Mouse (Mus musculus) limb, embryonic 13.5 days (tissue): ENCODE data around the gene Gm21970. TPM values are rescaled to one million over a fixed set of nuclear protein-coding genes. Genes with fewer than 3 reads are reported as not detected.
"Not testable (repeated sequence)": the region's sequence is repeated elsewhere in the genome, so short reads cannot be mapped to it uniquely, and the experiment has no call there.

ENCODE experiments used
- ATAC-seq: fragments of 200-750 bp; cut with Nextera tagmentation; 2 replicates; pipeline ENCODE4 v1.8.0; 2017; ENCODE audit warnings: low read depth, moderate number of reproducible peaks, moderate TSS enrichment; ENCODE audit not compliant: low FRiP score
- H3K27ac ChIP-seq: fragments of 300-500 bp; sonication (generic); 2 replicates; pipeline ENCODE4 v1.5.1; 2015; ENCODE audit warnings: inconsistent platforms, mild to moderate bottlenecking, moderate library complexity
- H3K27me3 ChIP-seq: fragments of 300-500 bp; sonication (generic); 2 replicates; pipeline ENCODE4 v1.6.1; 2015; ENCODE audit warnings: mild to moderate bottlenecking, inconsistent platforms
- H3K36me3 ChIP-seq: fragments of 300-500 bp; sonication (generic); 2 replicates; pipeline ENCODE4 v1.6.1; 2015; ENCODE audit warnings: inconsistent platforms, mild to moderate bottlenecking, moderate library complexity
- H3K4me1 ChIP-seq: fragments of 300-500 bp; sonication (generic); 2 replicates; pipeline ENCODE4 v1.6.1; 2015; ENCODE audit warnings: inconsistent platforms
- H3K4me2 ChIP-seq: fragments of 300-500 bp; sonication (generic); replicated peaks from 2 replicates; pipeline ENCODE4 v1.6.1; 2015; ENCODE audit warnings: inconsistent platforms, mild to moderate bottlenecking, moderate library complexity
- H3K4me3 ChIP-seq: fragments of 300-500 bp; sonication (generic); 2 replicates; pipeline ENCODE4 v1.5.1; 2015; ENCODE audit warnings: moderate library complexity, mild to moderate bottlenecking, inconsistent platforms
- H3K9ac ChIP-seq: fragments of 300-500 bp; sonication (generic); 2 replicates; pipeline ENCODE4 v1.6.1; 2015; ENCODE audit warnings: mild to moderate bottlenecking, inconsistent platforms
- H3K9me3 ChIP-seq: fragments of 300-500 bp; sonication (generic); 2 replicates; pipeline ENCODE4 v1.6.1; 2016; ENCODE audit warnings: inconsistent platforms
- WGBS: fragments of 180-500 bp; shearing (Covaris S2); methylation state at CpG from one replicate; pipeline ENCODE4 v1.1.7; 2015; 5-methylcytosine and 5-hydroxymethylcytosine counted together
- polyA plus RNA-seq: library from polyadenylated mRNA; unstranded; fragments of >200 nt; fragmentation: Nextera tagmentation; extraction: Ambion mirVana; gene quantifications from 2 replicates; pipeline ENCODE4 v1.2.1, GENCODE M21; 2015

Gm21970 gene
- polyA plus RNA-seq, 1 experiment from 2014 or later, result not detected

- Histone ChIP-seq H3K27me3 (no peaks in the 10 kb centered on the region), H3K4me2 (no peak overlapping the region), H3K36me3 (no peaks in the 10 kb centered on the region), H3K9ac (no peak overlapping the region), H3K27ac (no peak overlapping the region), H3K4me1 (peaks cover 3% of the 10 kb centered on the region; the same call in 1 of the 2 replicates), H3K4me3 (no peak overlapping the region), H3K9me3 (no peaks in the 10 kb centered on the region)
- WGBS, result 61% methylated on average over 8 of the region's 8 CpGs
- ATAC-seq, result no peak
Observed at GRCm38 (mm10) chr16:91433329-91433933, 41.9 kb downstream of the Gm21970 start.

GRCm38 (mm10) chr16:91434119-91434518 is 42.6 kb downstream of the Gm21970 start:
- no peak overlapping the region for H3K9ac ChIP-seq

GRCm38 (mm10) chr16:91438081-91438480 is 46.6 kb downstream of the Gm21970 start:
- H3K9ac ChIP-seq, result no peak overlapping the region
- H3K4me3 ChIP-seq, result no peak overlapping the region
- ATAC-seq, result no peak
- WGBS, result 77% methylated on average over 3 of the region's 3 CpGs
- no peak overlapping the region for H3K4me2 ChIP-seq
- H3K9me3 ChIP-seq, result no peaks in the 10 kb centered on the region
- H3K27ac ChIP-seq, result no peak overlapping the region
- no peaks in the 10 kb centered on the region for H3K36me3 ChIP-seq
- no peaks in the 10 kb centered on the region for H3K4me1 ChIP-seq
- no peaks in the 10 kb centered on the region for H3K27me3 ChIP-seq

More at GRCm38 (mm10) chr16:91434119-91434518, 42.6 kb downstream of the Gm21970 start:
- no peak for ATAC-seq
- no peak overlapping the region for H3K27ac ChIP-seq
- no peaks in the 10 kb centered on the region for H3K9me3 ChIP-seq
- no peak overlapping the region for H3K4me3 ChIP-seq
- WGBS, result 92% methylated on average over 3 of the region's 3 CpGs
- H3K4me2 ChIP-seq, result no peak overlapping the region
- no peaks in the 10 kb centered on the region for H3K36me3 ChIP-seq
- no peaks in the 10 kb centered on the region for H3K27me3 ChIP-seq
- H3K4me1 ChIP-seq, result peaks cover 3% of the 10 kb centered on the region; the same call in 1 of the 2 replicates

- H3K9ac ChIP-seq, H3K4me1 ChIP-seq, H3K36me3 ChIP-seq, H3K4me2 ChIP-seq, H3K4me3 ChIP-seq, H3K27me3 ChIP-seq, H3K9me3 ChIP-seq, ATAC-seq, H3K27ac ChIP-seq: not testable (repeated sequence)
- 92% methylated on average over 1 of the region's 1 CpGs for WGBS
Observed at GRCm38 (mm10) chr16:91438599-91438998, 47.1 kb downstream of the Gm21970 start.

GRCm38 (mm10) chr16:91441366-91441765 is 49.8 kb downstream of the Gm21970 start:
- 64% methylated on average over 7 of the region's 7 CpGs for WGBS

GRCm38 (mm10) chr16:91441811-91442240 is 50.3 kb downstream of the Gm21970 start:
- no peaks in the 10 kb centered on the region for H3K9me3 ChIP-seq
- no peaks in the 10 kb centered on the region for H3K27me3 ChIP-seq
- no peak overlapping the region for H3K9ac ChIP-seq
- WGBS, result 75% methylated on average over 7 of the region's 7 CpGs
- H3K36me3 ChIP-seq, result no peaks in the 10 kb centered on the region
- H3K4me2 ChIP-seq, result no peak overlapping the region
- no peaks in the 10 kb centered on the region for H3K4me1 ChIP-seq
- H3K27ac ChIP-seq, result no peak overlapping the region
- no peak overlapping the region for H3K4me3 ChIP-seq
- ATAC-seq, result no peak

More at GRCm38 (mm10) chr16:91441366-91441765, 49.8 kb downstream of the Gm21970 start:
- H3K27me3 ChIP-seq, result no peaks in the 10 kb centered on the region
- no peak overlapping the region for H3K9ac ChIP-seq
- no peak overlapping the region for H3K4me2 ChIP-seq
- no peaks in the 10 kb centered on the region for H3K9me3 ChIP-seq
- H3K27ac ChIP-seq, result no peak overlapping the region
- H3K4me3 ChIP-seq, result no peak overlapping the region
- no peaks in the 10 kb centered on the region for H3K4me1 ChIP-seq
- ATAC-seq, result no peak
- no peaks in the 10 kb centered on the region for H3K36me3 ChIP-seq

- no peaks in the 10 kb centered on the region for H3K4me1 ChIP-seq
- no peak for ATAC-seq
Observed at GRCm38 (mm10) chr16:91442446-91442845, 50.9 kb downstream of the Gm21970 start.

GRCm38 (mm10) chr16:91443211-91443611 is 51.7 kb downstream of the Gm21970 start:
- Histone ChIP-seq H3K27me3 (no peaks in the 10 kb centered on the region), H3K36me3 (no peaks in the 10 kb centered on the region), H3K9me3 (no peaks in the 10 kb centered on the region), H3K4me1 (no peaks in the 10 kb centered on the region), H3K4me3 (no peak overlapping the region), H3K27ac (no peak overlapping the region), H3K4me2 (no peak overlapping the region), H3K9ac (no peak overlapping the region)
- ATAC-seq, result no peak
- WGBS, result 46% methylated on average over 8 of the region's 8 CpGs

More at GRCm38 (mm10) chr16:91442446-91442845, 50.9 kb downstream of the Gm21970 start:
- H3K9ac ChIP-seq, result no peak overlapping the region
- no peaks in the 10 kb centered on the region for H3K36me3 ChIP-seq
- no peaks in the 10 kb centered on the region for H3K27me3 ChIP-seq
- no peaks in the 10 kb centered on the region for H3K9me3 ChIP-seq
- H3K4me2 ChIP-seq, result no peak overlapping the region
- 60% methylated on average over 4 of the region's 4 CpGs for WGBS
- no peak overlapping the region for H3K27ac ChIP-seq
- H3K4me3 ChIP-seq, result no peak overlapping the region

GRCm38 (mm10) chr16:91444847-91445246 is 53.3 kb downstream of the Gm21970 start:
- no peak overlapping the region for H3K4me3 ChIP-seq
- H3K4me2 ChIP-seq, result no peak overlapping the region
- H3K4me1 ChIP-seq, result no peaks in the 10 kb centered on the region
- no peak overlapping the region for H3K9ac ChIP-seq
- 84% methylated on average over 4 of the region's 4 CpGs for WGBS
- H3K36me3 ChIP-seq, result no peaks in the 10 kb centered on the region
- no peaks in the 10 kb centered on the region for H3K27me3 ChIP-seq
- no peak for ATAC-seq
- H3K9me3 ChIP-seq, result no peaks in the 10 kb centered on the region
- no peak overlapping the region for H3K27ac ChIP-seq

- Histone ChIP-seq H3K9ac (no peak overlapping the region), H3K4me3 (no peak overlapping the region), H3K36me3 (no peaks in the 10 kb centered on the region), H3K27ac (no peak overlapping the region), H3K4me1 (no peaks in the 10 kb centered on the region), H3K4me2 (no peak overlapping the region), H3K27me3 (no peaks in the 10 kb centered on the region), H3K9me3 (no peaks in the 10 kb centered on the region)
- WGBS, result 60% methylated on average over 5 of the region's 5 CpGs
- ATAC-seq, result no peak
Observed at GRCm38 (mm10) chr16:91445566-91445965, 54.0 kb downstream of the Gm21970 start.

- peaks cover 2% of the 10 kb centered on the region; the same call in 1 of the 2 replicates for H3K4me1 ChIP-seq
- no peaks in the 10 kb centered on the region for H3K9me3 ChIP-seq
- ATAC-seq, result no peak
- no peaks in the 10 kb centered on the region for H3K27me3 ChIP-seq
- H3K9ac ChIP-seq, result no peak overlapping the region
- H3K4me3 ChIP-seq, result no peak overlapping the region
- H3K27ac ChIP-seq, result no peak overlapping the region
- no peaks in the 10 kb centered on the region for H3K36me3 ChIP-seq
- 79% methylated on average over 8 of the region's 8 CpGs for WGBS
- H3K4me2 ChIP-seq, result no peak overlapping the region
Observed at GRCm38 (mm10) chr16:91446778-91447511, 55.4 kb downstream of the Gm21970 start.

- ATAC-seq, result no peak
- H3K4me1 ChIP-seq, result peaks cover 6% of the 10 kb centered on the region
- no peaks in the 10 kb centered on the region for H3K36me3 ChIP-seq
- H3K4me2 ChIP-seq, result no peak overlapping the region
- 80% methylated on average over 6 of the region's 6 CpGs for WGBS
- no peak overlapping the region for H3K9ac ChIP-seq
- H3K9me3 ChIP-seq, result no peaks in the 10 kb centered on the region
- H3K27me3 ChIP-seq, result no peaks in the 10 kb centered on the region
- no peak overlapping the region for H3K4me3 ChIP-seq
- H3K27ac ChIP-seq, result no peak overlapping the region
Observed at GRCm38 (mm10) chr16:91447512-91447900, 56.0 kb downstream of the Gm21970 start.
